Mouse (Mus musculus): ENCODE measurements around the gene Cdc7. TPM values are rescaled to one million over a fixed set of nuclear protein-coding genes. Genes with fewer than 3 reads are reported as not detected.

The Cdc7 gene
- polyA plus RNA-seq, 1 experiment from 2014 or later, result 25.5 TPM

GRCm38 (mm10) chr5:107014146-107014545 lies 50.0 kb downstream of the Cdc7 start:
- Histone ChIP-seq H3K36me3 (no peaks in the 10 kb centered on the region), H3K4me1 (peaks cover 49% of the 10 kb centered on the region), H3K4me2 (no peak overlapping the region), H3K4me3 (no peak overlapping the region), H3K9me3 (peaks cover under 1% of the 10 kb centered on the region; the same call in 1 of the 2 replicates), H3K27ac (replicated peaks) (0 out of 2 replicates have a peak overlapping the region, but pooled peaks have one; percentile 74), H3K9ac (no peak overlapping the region), H3K27me3 (replicated peaks) (no peaks in the 10 kb centered on the region)
- no peak for ATAC-seq (ENCODE audit: extremely low read depth, insufficient number of reproducible peaks, low FRiP score, low TSS enrichment)
- 82% methylated on average over 7 of the region's 7 CpGs for WGBS

- WGBS, result 62% methylated on average over 2 of the region's 2 CpGs
- H3K4me1 ChIP-seq, result peaks cover 51% of the 10 kb centered on the region
- H3K27ac ChIP-seq (replicated peaks), result peak overlapping the region; percentile 74
Measured at GRCm38 (mm10) chr5:107015046-107015421, 50.9 kb downstream of the Cdc7 start.

GRCm38 (mm10) chr5:107015422-107016081 lies 51.4 kb downstream of the Cdc7 start:
- H3K9ac ChIP-seq, result 0 out of 2 replicates have a peak overlapping the region, but pooled peaks have one; percentile 33
- WGBS, result 6% methylated on average over 10 of the region's 10 CpGs
- no peak overlapping the region for H3K4me3 ChIP-seq
- H3K27ac ChIP-seq (replicated peaks), result peak overlapping the region; percentile 74
- ATAC-seq (ENCODE audit: extremely low read depth, insufficient number of reproducible peaks, low FRiP score, low TSS enrichment), result no peak
- peaks cover 56% of the 10 kb centered on the region for H3K4me1 ChIP-seq
- no peaks in the 10 kb centered on the region for H3K27me3 ChIP-seq (replicated peaks)
- no peaks in the 10 kb centered on the region for H3K36me3 ChIP-seq
- peak overlapping the region; percentile 45 for H3K4me2 ChIP-seq
- H3K9me3 ChIP-seq, result no peaks in the 10 kb centered on the region

More at GRCm38 (mm10) chr5:107015046-107015421, 50.9 kb downstream of the Cdc7 start:
- H3K4me3 ChIP-seq, result no peak overlapping the region
- H3K36me3 ChIP-seq, result no peaks in the 10 kb centered on the region
- H3K9ac ChIP-seq, result no peak overlapping the region
- peak overlapping the region; percentile 45; the same call in 1 of the 2 replicates for H3K4me2 ChIP-seq
- H3K9me3 ChIP-seq, result no peaks in the 10 kb centered on the region
- H3K27me3 ChIP-seq (replicated peaks), result no peaks in the 10 kb centered on the region
- ATAC-seq (ENCODE audit: extremely low read depth, insufficient number of reproducible peaks, low FRiP score, low TSS enrichment), result no peak

- 68% methylated on average over 4 of the region's 4 CpGs for WGBS
- ATAC-seq (ENCODE audit: extremely low read depth, insufficient number of reproducible peaks, low FRiP score, low TSS enrichment), result no peak
- Histone ChIP-seq H3K4me1 (peaks cover 61% of the 10 kb centered on the region), H3K4me3 (no peak overlapping the region), H3K9ac (no peak overlapping the region), H3K36me3 (no peaks in the 10 kb centered on the region), H3K4me2 (no peak overlapping the region), H3K27ac (replicated peaks) (no peak overlapping the region), H3K27me3 (replicated peaks) (no peaks in the 10 kb centered on the region), H3K9me3 (no peaks in the 10 kb centered on the region)
Measured at GRCm38 (mm10) chr5:107016538-107016937, 52.4 kb downstream of the Cdc7 start.

GRCm38 (mm10) chr5:107017544-107017943 lies 53.4 kb downstream of the Cdc7 start:
- 70% methylated on average over 2 of the region's 2 CpGs for WGBS
- Histone ChIP-seq H3K27me3 (replicated peaks) (no peaks in the 10 kb centered on the region), H3K9ac (no peak overlapping the region), H3K9me3 (no peaks in the 10 kb centered on the region), H3K4me1 (peaks cover 51% of the 10 kb centered on the region), H3K36me3 (no peaks in the 10 kb centered on the region), H3K4me2 (no peak overlapping the region), H3K27ac (replicated peaks) (no peak overlapping the region), H3K4me3 (no peak overlapping the region)
- ATAC-seq (ENCODE audit: extremely low read depth, insufficient number of reproducible peaks, low FRiP score, low TSS enrichment), result no peak

- 69% methylated on average over 5 of the region's 5 CpGs for WGBS
Measured at GRCm38 (mm10) chr5:107019057-107019456, 54.9 kb downstream of the Cdc7 start.

GRCm38 (mm10) chr5:107019904-107020303 lies 55.8 kb downstream of the Cdc7 start:
- ATAC-seq (ENCODE audit: extremely low read depth, insufficient number of reproducible peaks, low FRiP score, low TSS enrichment), result no peak
- peak overlapping the region; percentile 67; the same call in 1 of the 2 replicates for H3K27ac ChIP-seq (replicated peaks)
- no peaks in the 10 kb centered on the region for H3K27me3 ChIP-seq (replicated peaks)
- H3K4me1 ChIP-seq, result peaks cover 45% of the 10 kb centered on the region
- no peaks in the 10 kb centered on the region for H3K9me3 ChIP-seq
- H3K4me2 ChIP-seq, result no peak overlapping the region
- H3K36me3 ChIP-seq, result no peaks in the 10 kb centered on the region
- no peak overlapping the region for H3K9ac ChIP-seq
- 74% methylated on average over 6 of the region's 6 CpGs for WGBS
- no peak overlapping the region for H3K4me3 ChIP-seq

More at GRCm38 (mm10) chr5:107019057-107019456, 54.9 kb downstream of the Cdc7 start:
- H3K4me2 ChIP-seq, result no peak overlapping the region
- H3K9me3 ChIP-seq, result no peaks in the 10 kb centered on the region
- no peaks in the 10 kb centered on the region for H3K36me3 ChIP-seq
- ATAC-seq (ENCODE audit: extremely low read depth, insufficient number of reproducible peaks, low FRiP score, low TSS enrichment), result no peak
- H3K4me1 ChIP-seq, result peaks cover 45% of the 10 kb centered on the region
- no peaks in the 10 kb centered on the region for H3K27me3 ChIP-seq (replicated peaks)
- H3K4me3 ChIP-seq, result no peak overlapping the region
- no peak overlapping the region for H3K27ac ChIP-seq (replicated peaks)
- H3K9ac ChIP-seq, result no peak overlapping the region

- H3K4me1 ChIP-seq, result peaks cover 41% of the 10 kb centered on the region
- H3K4me3 ChIP-seq, result no peak overlapping the region
- no peaks in the 10 kb centered on the region for H3K36me3 ChIP-seq
- H3K27me3 ChIP-seq (replicated peaks), result no peaks in the 10 kb centered on the region
- H3K27ac ChIP-seq (replicated peaks), result peak overlapping the region; percentile 67
- no peak for ATAC-seq (ENCODE audit: extremely low read depth, insufficient number of reproducible peaks, low FRiP score, low TSS enrichment)
- WGBS, result 42% methylated on average over 7 of the region's 7 CpGs
- no peak overlapping the region for H3K9ac ChIP-seq
- H3K9me3 ChIP-seq, result no peaks in the 10 kb centered on the region
- no peak overlapping the region for H3K4me2 ChIP-seq
Measured at GRCm38 (mm10) chr5:107020366-107020765, 56.2 kb downstream of the Cdc7 start.

- Histone ChIP-seq H3K27ac (replicated peaks) (no peak overlapping the region), H3K4me2 (no peak overlapping the region), H3K9ac (no peak overlapping the region)
Measured at GRCm38 (mm10) chr5:107021291-107022063, 57.4 kb downstream of the Cdc7 start.

GRCm38 (mm10) chr5:107022064-107022428 lies 57.9 kb downstream of the Cdc7 start:
- Histone ChIP-seq H3K36me3 (no peaks in the 10 kb centered on the region), H3K9me3 (no peaks in the 10 kb centered on the region), H3K4me3 (no peak overlapping the region), H3K4me1 (peaks cover 44% of the 10 kb centered on the region), H3K9ac (no peak overlapping the region), H3K27ac (replicated peaks) (no peak overlapping the region), H3K4me2 (no peak overlapping the region), H3K27me3 (replicated peaks) (no peaks in the 10 kb centered on the region)
- 85% methylated on average over 3 of the region's 3 CpGs for WGBS
- ATAC-seq (ENCODE audit: extremely low read depth, insufficient number of reproducible peaks, low FRiP score, low TSS enrichment), result no peak

More at GRCm38 (mm10) chr5:107021291-107022063, 57.4 kb downstream of the Cdc7 start:
- Histone ChIP-seq H3K36me3 (no peaks in the 10 kb centered on the region), H3K4me3 (no peak overlapping the region), H3K4me1 (peaks cover 39% of the 10 kb centered on the region), H3K27me3 (replicated peaks) (no peaks in the 10 kb centered on the region), H3K9me3 (no peaks in the 10 kb centered on the region)
- 84% methylated on average over 14 of the region's 14 CpGs for WGBS
- ATAC-seq (ENCODE audit: extremely low read depth, insufficient number of reproducible peaks, low FRiP score, low TSS enrichment), result no peak

GRCm38 (mm10) chr5:107023951-107024350 lies 59.8 kb downstream of the Cdc7 start:
- H3K27me3 ChIP-seq (replicated peaks), result no peaks in the 10 kb centered on the region
- no peak overlapping the region for H3K4me3 ChIP-seq
- H3K4me2 ChIP-seq, result no peak overlapping the region
- no peaks in the 10 kb centered on the region for H3K9me3 ChIP-seq
- H3K36me3 ChIP-seq, result no peaks in the 10 kb centered on the region
- peaks cover 54% of the 10 kb centered on the region for H3K4me1 ChIP-seq
- no peak overlapping the region for H3K9ac ChIP-seq
- ATAC-seq (ENCODE audit: extremely low read depth, insufficient number of reproducible peaks, low FRiP score, low TSS enrichment), result no peak
- peak overlapping the region; percentile 15; the same call in 1 of the 2 replicates for H3K27ac ChIP-seq (replicated peaks)
- 53% methylated on average over 5 of the region's 5 CpGs for WGBS

Measured in heart, embryonic 13.5 days (tissue).